Mouse (Mus musculus): ENCODE measurements around the gene Slc5a5. TPM values are rescaled to one million over a fixed set of nuclear protein-coding genes. Genes with fewer than 3 reads are reported as not detected.

Slc5a5 gene
- total and polyA plus RNA-seq, 3 experiments, result 0.28 TPM; not detected in 2

DNA sequence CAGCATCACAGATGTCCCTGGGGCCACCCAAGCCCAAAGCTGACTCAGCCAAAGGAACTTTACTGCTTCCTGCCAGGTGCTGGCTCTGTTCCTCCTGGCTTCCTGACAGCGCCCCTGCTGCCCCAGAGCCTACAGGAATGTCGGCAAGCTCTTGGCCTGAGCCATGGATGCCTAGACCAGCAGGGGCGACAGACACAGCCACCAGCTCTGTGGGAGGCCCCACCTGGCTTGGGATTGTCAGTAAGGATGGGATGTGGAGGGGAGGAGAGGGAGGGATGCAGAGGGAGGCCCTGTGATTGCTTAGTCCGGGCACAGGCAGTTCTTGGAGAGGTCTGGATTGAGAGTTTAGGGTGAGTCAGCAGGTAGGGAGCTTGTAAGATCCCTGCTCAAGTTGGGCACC is 12.4 kb downstream of the Slc5a5 start:
- Histone ChIP-seq H3K4me3 (ENCODE audit: low read depth, low read length) (no peak overlapping the region), H3K9me3 (replicated peaks) (no peaks in the 10 kb centered on the region), H3K36me3 (replicated peaks) (no peaks in the 10 kb centered on the region), H3K27me3 (ENCODE audit: insufficient read depth, low read length) (peaks cover 25% of the 10 kb centered on the region), H3K4me1 (ENCODE audit: insufficient read depth, low read depth, low read length) (no peaks in the 10 kb centered on the region; the same call in none of the 2 replicates)
- TF ChIP-seq CTCF (IDR thresholded peaks at IDR 0.05; ENCODE audit: low read depth, low read length) (no peak), POLR2AphosphoS5 (IDR thresholded peaks at IDR 0.05; ENCODE audit: insufficient replicate concordance, low read depth, low read length) (no peak), GATA2 (IDR thresholded peaks at IDR 0.05; ENCODE audit: borderline replicate concordance, low read depth, low read length) (no peak), GATA1 (IDR thresholded peaks at IDR 0.05; ENCODE audit: borderline replicate concordance, low read length) (no peak), TAL1 (conservative IDR thresholded peaks at IDR 0.05; ENCODE audit: low read depth, low read length) (no peak)
- no peak for ATAC-seq (ENCODE audit: extremely low read depth, insufficient number of reproducible peaks, low FRiP score, poor library complexity, severe bottlenecking)
- no peak for DNase-seq (ENCODE audit: low spot score)

DNA sequence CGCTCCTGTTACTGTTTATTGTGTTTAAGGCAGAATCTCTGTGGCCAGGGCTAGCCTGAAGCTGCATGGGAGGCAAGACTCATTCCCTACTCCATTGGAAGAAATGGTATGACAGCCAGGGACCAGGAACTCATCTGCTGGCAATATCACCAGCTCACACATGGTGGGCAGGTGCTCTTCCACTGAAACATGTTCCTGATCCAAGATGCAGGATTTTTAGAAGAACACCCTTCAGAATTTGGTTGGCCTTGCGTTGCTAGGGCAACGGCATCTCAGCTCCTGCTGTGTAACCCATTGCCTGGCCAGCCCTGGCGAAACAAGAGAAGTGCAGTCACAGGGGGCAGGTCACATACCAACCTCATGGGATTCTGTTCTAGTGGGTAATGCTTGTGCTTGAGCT is 13.1 kb downstream of the Slc5a5 start:
- DNase-seq (ENCODE audit: low spot score) (no peak), ATAC-seq (ENCODE audit: extremely low read depth, insufficient number of reproducible peaks, low FRiP score, poor library complexity, severe bottlenecking) (no peak)
- Histone ChIP-seq H3K9me3 (replicated peaks) (no peaks in the 10 kb centered on the region), H3K4me1 (ENCODE audit: insufficient read depth, low read depth, low read length) (peaks cover under 1% of the 10 kb centered on the region), H3K36me3 (replicated peaks) (no peaks in the 10 kb centered on the region), H3K27me3 (ENCODE audit: insufficient read depth, low read length) (peaks cover 25% of the 10 kb centered on the region), H3K4me3 (ENCODE audit: low read depth, low read length) (no peak overlapping the region)
- TF ChIP-seq GATA1 (IDR thresholded peaks at IDR 0.05; ENCODE audit: borderline replicate concordance, low read length), result no peak
- no peak for TF ChIP-seq CTCF (IDR thresholded peaks at IDR 0.05; ENCODE audit: low read depth, low read length)
- TF ChIP-seq GATA2 (IDR thresholded peaks at IDR 0.05; ENCODE audit: borderline replicate concordance, low read depth, low read length), result no peak
- TF ChIP-seq POLR2AphosphoS5 (IDR thresholded peaks at IDR 0.05; ENCODE audit: insufficient replicate concordance, low read depth, low read length), result no peak
- TF ChIP-seq TAL1 (conservative IDR thresholded peaks at IDR 0.05; ENCODE audit: low read depth, low read length), result no peak

DNA sequence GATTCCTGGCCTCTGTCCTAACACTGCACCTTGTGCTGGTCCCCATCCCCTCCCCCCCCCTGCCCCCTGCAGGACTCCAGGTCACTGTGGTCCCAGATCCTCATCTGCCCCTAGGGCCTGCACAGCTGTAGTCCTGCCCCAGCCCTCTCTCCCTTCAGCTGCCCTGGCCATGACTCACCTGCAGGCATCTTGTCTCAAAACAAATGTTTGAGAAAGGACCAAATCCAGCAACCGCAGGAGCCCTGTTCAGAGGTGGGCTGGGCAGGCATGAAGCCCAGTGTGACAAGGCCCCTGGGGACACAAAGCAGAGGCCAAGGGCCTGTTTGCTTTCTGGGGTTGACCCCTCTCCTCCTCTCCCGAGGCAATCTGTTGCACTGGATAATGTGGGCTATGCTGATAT is 14.4 kb downstream of the Slc5a5 start:
- no peak for DNase-seq (ENCODE audit: low spot score)

DNA sequence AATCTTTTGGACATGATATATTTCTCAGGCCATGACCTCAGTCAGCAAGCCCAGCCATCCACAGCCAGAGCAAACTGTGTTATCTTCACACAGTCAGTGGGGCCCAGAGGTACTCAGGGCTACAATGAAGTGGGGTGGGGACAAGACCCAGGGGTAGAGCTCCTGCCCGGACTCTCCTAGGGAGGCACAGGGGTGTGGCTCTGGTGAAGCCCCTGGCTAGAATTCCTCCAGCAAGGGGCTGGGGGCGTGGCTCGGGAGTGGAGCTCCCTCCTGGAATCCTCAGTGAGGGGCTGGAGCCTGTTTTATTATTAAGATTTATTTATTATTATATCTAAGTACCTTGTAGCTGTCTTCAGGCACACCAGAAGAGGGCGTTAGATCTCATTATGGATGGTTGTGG is 16.2 kb downstream of the Slc5a5 start:
- H3K4me3 ChIP-seq (ENCODE audit: low read depth, low read length), result no peak overlapping the region
- no peak for ATAC-seq (ENCODE audit: extremely low read depth, insufficient number of reproducible peaks, low FRiP score, poor library complexity, severe bottlenecking)
- DNase-seq (ENCODE audit: low spot score), result no peak
- TF ChIP-seq GATA1 (IDR thresholded peaks at IDR 0.05; ENCODE audit: borderline replicate concordance, low read length) (no peak), TAL1 (conservative IDR thresholded peaks at IDR 0.05; ENCODE audit: low read depth, low read length) (no peak), GATA2 (IDR thresholded peaks at IDR 0.05; ENCODE audit: borderline replicate concordance, low read depth, low read length) (no peak), POLR2AphosphoS5 (IDR thresholded peaks at IDR 0.05; ENCODE audit: insufficient replicate concordance, low read depth, low read length) (no peak), CTCF (IDR thresholded peaks at IDR 0.05; ENCODE audit: low read depth, low read length) (no peak)
- peaks cover 25% of the 10 kb centered on the region for H3K27me3 ChIP-seq (ENCODE audit: insufficient read depth, low read length)
- peaks cover 8% of the 10 kb centered on the region for H3K36me3 ChIP-seq (replicated peaks)
- no peaks in the 10 kb centered on the region for H3K9me3 ChIP-seq (replicated peaks)
- H3K4me1 ChIP-seq (ENCODE audit: insufficient read depth, low read depth, low read length), result peaks cover 21% of the 10 kb centered on the region

More for the DNA sequence above, 14.4 kb downstream of the Slc5a5 start:
- H3K36me3 ChIP-seq (replicated peaks), result no peaks in the 10 kb centered on the region
- H3K4me3 ChIP-seq (ENCODE audit: low read depth, low read length), result no peak overlapping the region
- peaks cover 25% of the 10 kb centered on the region for H3K27me3 ChIP-seq (ENCODE audit: insufficient read depth, low read length)
- TF ChIP-seq TAL1 (conservative IDR thresholded peaks at IDR 0.05; ENCODE audit: low read depth, low read length) (no peak), GATA1 (IDR thresholded peaks at IDR 0.05; ENCODE audit: borderline replicate concordance, low read length) (no peak), GATA2 (IDR thresholded peaks at IDR 0.05; ENCODE audit: borderline replicate concordance, low read depth, low read length) (no peak), CTCF (IDR thresholded peaks at IDR 0.05; ENCODE audit: low read depth, low read length) (no peak), POLR2AphosphoS5 (IDR thresholded peaks at IDR 0.05; ENCODE audit: insufficient replicate concordance, low read depth, low read length) (no peak)
- H3K4me1 ChIP-seq (ENCODE audit: insufficient read depth, low read depth, low read length), result peaks cover 8% of the 10 kb centered on the region
- no peak for ATAC-seq (ENCODE audit: extremely low read depth, insufficient number of reproducible peaks, low FRiP score, poor library complexity, severe bottlenecking)
- no peaks in the 10 kb centered on the region for H3K9me3 ChIP-seq (replicated peaks)

DNA sequence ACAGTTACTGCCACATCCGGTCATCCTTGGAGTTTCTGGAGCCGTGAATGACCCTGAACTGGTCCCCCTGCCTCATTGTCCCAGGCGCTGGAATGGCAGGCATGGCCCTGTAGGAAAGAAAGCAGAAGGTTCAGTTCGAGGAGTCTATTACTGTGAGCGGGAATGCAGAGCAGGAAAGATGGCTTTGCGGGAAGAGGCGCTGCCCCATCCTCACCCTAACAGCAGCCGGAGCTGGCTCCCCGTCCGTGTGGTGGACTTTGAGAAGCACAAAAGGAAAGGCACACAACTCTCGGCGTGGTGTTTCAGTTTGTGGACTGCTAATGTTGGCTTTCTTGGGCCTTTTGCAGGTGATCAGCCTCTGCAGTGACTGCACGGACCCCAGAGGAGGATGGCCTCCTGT is 18.1 kb downstream of the Slc5a5 start:
- ATAC-seq (ENCODE audit: extremely low read depth, insufficient number of reproducible peaks, low FRiP score, poor library complexity, severe bottlenecking), result no peak
- H3K27me3 ChIP-seq (ENCODE audit: insufficient read depth, low read length), result peaks cover 11% of the 10 kb centered on the region
- no peak overlapping the region for H3K4me3 ChIP-seq (ENCODE audit: low read depth, low read length)
- H3K36me3 ChIP-seq (replicated peaks), result peaks cover 24% of the 10 kb centered on the region
- no peaks in the 10 kb centered on the region for H3K9me3 ChIP-seq (replicated peaks)
- no peak for DNase-seq (ENCODE audit: low spot score)
- TF ChIP-seq CTCF (IDR thresholded peaks at IDR 0.05; ENCODE audit: low read depth, low read length) (no peak), GATA1 (IDR thresholded peaks at IDR 0.05; ENCODE audit: borderline replicate concordance, low read length) (no peak)
- H3K4me1 ChIP-seq (ENCODE audit: insufficient read depth, low read depth, low read length), result peaks cover 34% of the 10 kb centered on the region

DNA sequence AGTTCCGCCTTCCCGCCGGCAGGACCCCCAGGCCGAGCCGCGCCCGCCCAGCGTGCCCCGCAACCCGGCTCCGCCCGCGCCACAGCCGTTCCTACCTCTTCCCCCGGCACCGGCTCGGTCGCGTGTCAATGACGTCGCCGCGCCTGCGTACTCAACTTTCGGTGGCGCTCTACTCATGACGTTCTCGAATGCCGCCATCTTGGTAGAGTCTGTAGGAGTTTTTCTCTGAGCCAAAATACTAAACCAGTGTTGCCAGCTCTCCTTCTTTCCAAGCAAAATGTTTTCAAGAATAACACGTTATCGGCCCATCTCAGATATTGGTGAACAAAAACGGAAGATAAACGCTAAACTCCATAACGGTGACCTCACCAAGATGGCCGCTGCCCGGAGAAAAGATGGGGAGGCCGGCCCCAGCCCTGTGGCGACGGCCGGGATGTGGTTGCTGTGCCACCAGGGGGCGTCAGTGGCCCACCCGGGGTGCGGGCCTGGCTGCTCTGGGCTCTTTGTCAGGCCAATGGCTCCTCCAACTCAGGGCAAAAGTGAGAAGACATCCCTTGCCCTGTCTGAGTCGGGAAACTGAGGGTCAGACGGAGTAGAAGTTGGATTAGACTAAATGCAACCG is 19.1 kb downstream of the Slc5a5 start, which contains the start of gene Ccdc124:
Ccdc124 (minus strand) TSS at position 572 of the 622 bp plus-strand sequence.
- peak; percentile 76 for TF ChIP-seq CTCF (IDR thresholded peaks at IDR 0.05; ENCODE audit: low read depth, low read length)
- no peak for TF ChIP-seq GATA2 (IDR thresholded peaks at IDR 0.05; ENCODE audit: borderline replicate concordance, low read depth, low read length)

More for the DNA sequence above, 19.1 kb downstream of the Slc5a5 start, which contains the start of gene Ccdc124:
- peak; percentile 77 for ATAC-seq (ENCODE audit: extremely low read depth, insufficient number of reproducible peaks, low FRiP score, poor library complexity, severe bottlenecking)
- H3K27me3 ChIP-seq (ENCODE audit: insufficient read depth, low read length), result peaks cover 7% of the 10 kb centered on the region; the same call in 1 of the 2 replicates
- peak; percentile 92 for DNase-seq (ENCODE audit: low spot score)
- H3K4me3 ChIP-seq (ENCODE audit: low read depth, low read length), result peak within 1 kb of the TSS; percentile 86
- H3K9me3 ChIP-seq (replicated peaks), result no peaks in the 10 kb centered on the region
- H3K36me3 ChIP-seq (replicated peaks), result peaks cover 33% of the 10 kb centered on the region
- peaks cover 44% of the 10 kb centered on the region for H3K4me1 ChIP-seq (ENCODE audit: insufficient read depth, low read depth, low read length)
